ENCODE assay signal across 11 mouse cellular contexts in genomic region chr10:90657416-90658120, GRCm38 (mm10).
A peak's percentile ranks its signal among the peaks of the same experiment; 100 is the strongest.
DNase-seq lines count a peak whose midpoint lies in the region; ATAC-seq lines count a peak whose summit lies in the region.
"Had no signal": no experiment of that assay in that cellular context is flagged by ENCODE, and none has a peak within 500 bp of the region (broad histone marks: within the 10 kb centered on the region; RNA-seq: fewer than 3 reads in every experiment).

No protein-coding gene starts in this region.

- H3K36me3 ChIP-seq in heart, embryonic 11.5 days (ENCODE audit: control insufficient read depth, insufficient read depth, low read length): no peaks in the 10 kb centered on the region
- H3K36me3 ChIP-seq in liver, embryonic 12.5 days: no peaks in the 10 kb centered on the region
- H3K36me3 ChIP-seq: embryonic facial prominence, embryonic 12.5 days; stomach, embryonic 15.5 days had no signal

- no peaks in the 10 kb centered on the region for H3K9me3 ChIP-seq in heart, embryonic 11.5 days (replicated peaks; ENCODE audit: control insufficient read depth, low read length)
- H3K9me3 ChIP-seq in liver, embryonic 12.5 days (replicated peaks): no peaks in the 10 kb centered on the region
- H3K9me3 ChIP-seq: embryonic facial prominence, embryonic 12.5 days; stomach, embryonic 15.5 days had no signal

- no peak overlapping the region for H3K9ac ChIP-seq in heart, embryonic 11.5 days (ENCODE audit: low read depth, low read length)
- H3K9ac ChIP-seq in liver, embryonic 12.5 days: no peak overlapping the region
- H3K9ac ChIP-seq: embryonic facial prominence, embryonic 12.5 days; stomach, embryonic 15.5 days had no signal

- no peak for ATAC-seq in heart, embryonic 11.5 days (replicated peaks; ENCODE audit: insufficient number of reproducible peaks, low FRiP score, low TSS enrichment)
- ATAC-seq in liver, embryonic 12.5 days: no peak

- H3K4me2 ChIP-seq in heart, embryonic 11.5 days: no peak overlapping the region
- no peak overlapping the region for H3K4me2 ChIP-seq in liver, embryonic 12.5 days
- H3K4me2 ChIP-seq: embryonic facial prominence, embryonic 12.5 days; stomach, embryonic 15.5 days had no signal

- peak; percentile 68 for DNase-seq in heart, adult 11 months
- DNase-seq in ovary, postnatal 14 days (ENCODE audit: low spot score): peak; percentile 20
- DNase-seq in ovary, postnatal 10 days (ENCODE audit: low spot score): no peak
- peak; percentile 66 to 80 for DNase-seq in cerebellum, postnatal 36 days
- peak; percentile 13 for DNase-seq in skeletal muscle tissue, adult 2 months (ENCODE audit: low read depth, low spot score)
- DNase-seq in spleen, postnatal 10 days (ENCODE audit: low spot score in 2 of 2): no peak

- H3K4me1 ChIP-seq in heart, embryonic 11.5 days (ENCODE audit: control insufficient read depth, insufficient read depth, low read length): 0 out of 2 replicates have a peak, but pooled peaks cover 4% of the 10 kb centered on the region
- no peaks in the 10 kb centered on the region for H3K4me1 ChIP-seq in liver, embryonic 12.5 days
- H3K4me1 ChIP-seq: embryonic facial prominence, embryonic 12.5 days; megakaryocyte, embryonic 14.5 days; stomach, embryonic 15.5 days had no signal

- H3K27me3 ChIP-seq in heart, embryonic 11.5 days (ENCODE audit: control insufficient read depth, insufficient read depth, low read length): no peaks in the 10 kb centered on the region
- no peaks in the 10 kb centered on the region for H3K27me3 ChIP-seq in liver, embryonic 12.5 days (replicated peaks)
- H3K27me3 ChIP-seq: embryonic facial prominence, embryonic 12.5 days; megakaryocyte, embryonic 14.5 days; stomach, embryonic 15.5 days had no signal

- 65% methylated on average over 7 of the region's 7 CpGs for WGBS in heart, embryonic 11.5 days (ENCODE audit: insufficient replicate concordance)
- WGBS in liver, embryonic 12.5 days (ENCODE audit: insufficient replicate concordance): 56% methylated on average over 7 of the region's 7 CpGs

- no peak overlapping the region for H3K27ac ChIP-seq in heart, embryonic 11.5 days (ENCODE audit: low read depth, low read length)
- no peak overlapping the region for H3K27ac ChIP-seq in liver, embryonic 12.5 days
- H3K27ac ChIP-seq: embryonic facial prominence, embryonic 12.5 days; stomach, embryonic 15.5 days had no signal

- H3K4me3 ChIP-seq in heart, embryonic 11.5 days (ENCODE audit: low read depth, low read length): no peak overlapping the region
- no peak overlapping the region for H3K4me3 ChIP-seq in liver, embryonic 12.5 days
- H3K4me3 ChIP-seq: embryonic facial prominence, embryonic 12.5 days; megakaryocyte, embryonic 14.5 days; stomach, embryonic 15.5 days had no signal

Comparison
In these comparisons a context has a peak if more than half of its experiments do, and no peak if none do; other contexts are left out.
1. DNase-seq: peak in heart, adult 11 months (single experiment), ovary, postnatal 14 days (single experiment), cerebellum, postnatal 36 days (2 of 2) and skeletal muscle tissue, adult 2 months (single experiment); none in ovary, postnatal 10 days (single experiment) and spleen, postnatal 10 days (0 of 2).